Mouse (Mus musculus): ENCODE measurements at regions not wholly inside any gene's neighbourhood (a gene's known extent, or its start where the extent isn't known, plus 50 kb on each side); places are given as distances from the start of the nearest gene placed in this dataset.
"Not testable (repeated sequence)": the region's sequence is repeated elsewhere in the genome, so short reads cannot be mapped to it uniquely, and the experiment has no call there.

DNA sequence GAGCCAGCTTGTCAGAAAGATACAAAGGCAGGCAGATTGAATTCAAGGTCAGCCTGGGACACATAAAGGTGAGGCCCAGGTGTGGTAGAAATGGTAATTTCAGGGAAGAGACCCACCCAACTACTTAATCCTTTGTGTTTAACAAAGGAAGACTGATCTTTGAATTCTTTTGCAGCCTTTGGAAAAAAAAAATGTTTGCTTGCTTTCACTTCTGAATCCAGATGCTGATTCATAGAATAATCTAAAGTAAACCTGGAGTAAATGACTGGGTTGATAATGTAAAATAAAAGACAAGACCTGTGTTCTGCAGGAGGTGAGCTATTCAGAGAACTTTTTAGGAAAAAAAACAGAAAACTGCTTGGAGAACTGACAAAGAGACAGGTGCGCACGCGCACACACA is 310.9 kb upstream of the Klf6 start:
- 90% methylated on average over 3 of the region's 3 CpGs for WGBS (ENCODE audit: insufficient replicate concordance)
- no peaks in the 10 kb centered on the region for H3K36me3 ChIP-seq (ENCODE audit: control insufficient read depth, insufficient read depth)
- H3K27me3 ChIP-seq (ENCODE audit: control insufficient read depth, insufficient read depth, low read depth, low read length), result no peaks in the 10 kb centered on the region
- no peak overlapping the region for H3K9ac ChIP-seq (ENCODE audit: low read depth, low read length)
- H3K4me1 ChIP-seq (ENCODE audit: control insufficient read depth, low read depth, low read length), result no peaks in the 10 kb centered on the region
- H3K27ac ChIP-seq (ENCODE audit: low read length), result no peak overlapping the region
- no peak overlapping the region for H3K4me2 ChIP-seq (ENCODE audit: low read depth, low read length)
- no peak overlapping the region for H3K4me3 ChIP-seq (ENCODE audit: low read depth, low read length)
- no peaks in the 10 kb centered on the region for H3K9me3 ChIP-seq (replicated peaks; ENCODE audit: control insufficient read depth, low read length)
- no peak for ATAC-seq (ENCODE audit: low read depth)

DNA sequence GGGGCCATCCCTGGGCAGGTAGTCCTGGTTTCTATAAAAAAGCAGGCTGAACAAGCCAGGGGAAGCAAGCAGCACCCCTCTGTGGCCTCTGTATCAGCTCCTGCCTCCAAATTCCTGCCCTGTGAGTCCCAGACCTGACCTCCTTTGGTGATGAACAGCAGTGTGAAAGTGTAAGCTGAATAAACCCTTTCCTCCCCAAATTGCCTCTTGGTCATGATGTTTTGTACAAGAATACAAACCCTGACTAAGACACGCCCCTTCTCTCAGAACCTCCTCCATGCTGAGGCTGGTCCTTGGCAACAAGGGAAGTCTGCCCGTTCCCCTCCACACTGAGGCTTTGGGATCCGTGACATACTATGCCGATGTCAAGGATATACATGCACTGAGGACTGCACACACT is 310.2 kb upstream of the Klf6 start:
- H3K4me3 ChIP-seq (ENCODE audit: low read depth, low read length), result no peak overlapping the region
- 71% methylated on average over 4 of the region's 4 CpGs for WGBS (ENCODE audit: insufficient replicate concordance)
- H3K36me3 ChIP-seq (ENCODE audit: control insufficient read depth, insufficient read depth), result no peaks in the 10 kb centered on the region
- H3K27ac ChIP-seq (ENCODE audit: low read length), result no peak overlapping the region
- H3K9ac ChIP-seq (ENCODE audit: low read depth, low read length), result no peak overlapping the region
- H3K4me2 ChIP-seq (ENCODE audit: low read depth, low read length), result no peak overlapping the region
- no peaks in the 10 kb centered on the region for H3K4me1 ChIP-seq (ENCODE audit: control insufficient read depth, low read depth, low read length)
- no peaks in the 10 kb centered on the region for H3K27me3 ChIP-seq (ENCODE audit: control insufficient read depth, insufficient read depth, low read depth, low read length)
- no peaks in the 10 kb centered on the region for H3K9me3 ChIP-seq (replicated peaks; ENCODE audit: control insufficient read depth, low read length)
- ATAC-seq (ENCODE audit: low read depth), result no peak

DNA sequence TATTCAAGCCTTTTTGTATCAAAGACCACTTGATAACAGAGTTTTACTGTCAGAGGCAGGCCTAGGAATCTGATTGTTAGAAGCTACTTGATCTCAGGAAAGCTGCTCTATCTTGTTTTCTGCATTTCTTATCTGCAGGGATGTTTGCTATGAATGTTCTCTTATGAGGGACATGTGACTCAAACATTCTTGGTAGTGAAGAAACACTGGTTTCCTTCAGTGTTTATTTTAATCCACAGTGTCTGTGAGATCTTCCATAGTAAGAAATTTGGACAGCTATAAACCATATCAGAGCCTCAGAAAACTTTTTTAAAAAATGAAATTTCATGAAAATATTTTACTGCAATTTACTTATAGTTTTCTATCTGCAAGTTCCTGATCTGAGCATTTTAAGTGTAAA is 307.8 kb upstream of the Klf6 start:
- no peak overlapping the region for H3K4me2 ChIP-seq (ENCODE audit: low read depth, low read length)
- no peak overlapping the region for H3K9ac ChIP-seq (ENCODE audit: low read depth, low read length)
- H3K27ac ChIP-seq (ENCODE audit: low read length), result no peak overlapping the region
- no peaks in the 10 kb centered on the region for H3K4me1 ChIP-seq (ENCODE audit: control insufficient read depth, low read depth, low read length)
- no peak overlapping the region for H3K4me3 ChIP-seq (ENCODE audit: low read depth, low read length)
- no peaks in the 10 kb centered on the region for H3K27me3 ChIP-seq (ENCODE audit: control insufficient read depth, insufficient read depth, low read depth, low read length)
- no peak for ATAC-seq (ENCODE audit: low read depth)
- H3K36me3 ChIP-seq (ENCODE audit: control insufficient read depth, insufficient read depth), result no peaks in the 10 kb centered on the region
- H3K9me3 ChIP-seq (replicated peaks; ENCODE audit: control insufficient read depth, low read length), result no peaks in the 10 kb centered on the region

DNA sequence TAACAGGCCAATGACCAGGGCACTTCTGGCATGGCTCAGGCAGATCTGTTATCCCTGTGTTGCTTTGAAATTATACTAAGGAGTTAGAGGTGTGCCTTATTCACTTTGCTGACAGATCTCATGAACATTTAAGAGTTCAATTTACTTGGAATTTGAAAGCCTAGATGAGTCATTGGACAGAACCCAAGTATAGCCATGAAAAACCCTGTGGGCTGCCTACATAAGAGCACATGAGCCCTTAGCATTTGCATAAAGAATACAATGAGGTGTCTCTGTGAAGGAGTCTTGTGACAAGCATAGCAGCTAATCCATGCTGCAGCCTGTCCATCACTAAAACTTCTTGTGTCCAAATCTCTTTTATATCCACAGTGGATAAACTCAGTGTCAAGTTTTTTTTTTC is 303.2 kb upstream of the Klf6 start:
- H3K9me3 ChIP-seq (replicated peaks; ENCODE audit: control insufficient read depth, low read length), result no peaks in the 10 kb centered on the region
- H3K4me1 ChIP-seq (ENCODE audit: control insufficient read depth, low read depth, low read length), result no peaks in the 10 kb centered on the region
- no peak overlapping the region for H3K27ac ChIP-seq (ENCODE audit: low read length)
- no peak overlapping the region for H3K4me2 ChIP-seq (ENCODE audit: low read depth, low read length)
- no peaks in the 10 kb centered on the region for H3K27me3 ChIP-seq (ENCODE audit: control insufficient read depth, insufficient read depth, low read depth, low read length)
- no peaks in the 10 kb centered on the region for H3K36me3 ChIP-seq (ENCODE audit: control insufficient read depth, insufficient read depth)
- H3K4me3 ChIP-seq (ENCODE audit: low read depth, low read length), result no peak overlapping the region
- H3K9ac ChIP-seq (ENCODE audit: low read depth, low read length), result no peak overlapping the region
- ATAC-seq (ENCODE audit: low read depth), result no peak

DNA sequence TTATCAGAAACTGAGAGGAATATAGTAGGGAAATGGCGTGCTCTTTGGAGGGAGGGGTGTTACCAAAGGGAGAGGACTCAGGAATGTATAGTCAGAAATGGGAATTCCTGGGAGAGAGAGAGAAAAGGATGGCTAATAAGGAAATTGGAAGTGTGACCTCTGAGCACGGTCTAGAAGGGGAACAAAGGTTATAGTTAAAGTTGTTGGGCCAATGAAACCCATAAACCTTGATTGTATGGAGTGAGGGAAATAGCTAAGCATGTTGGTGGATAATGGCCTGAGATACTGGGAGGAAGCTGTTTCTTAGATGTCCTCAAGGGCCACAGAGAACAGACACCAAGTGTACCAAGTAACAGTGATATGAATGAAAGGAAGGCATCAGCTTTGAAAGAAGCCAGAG is 294.8 kb upstream of the Klf6 start:
- no peak overlapping the region for H3K4me2 ChIP-seq (ENCODE audit: low read depth, low read length)
- ATAC-seq (ENCODE audit: low read depth), result no peak
- no peak overlapping the region for H3K9ac ChIP-seq (ENCODE audit: low read depth, low read length)
- WGBS (ENCODE audit: insufficient replicate concordance), result 44% methylated on average over 2 of the region's 2 CpGs
- no peaks in the 10 kb centered on the region for H3K27me3 ChIP-seq (ENCODE audit: control insufficient read depth, insufficient read depth, low read depth, low read length)
- H3K4me3 ChIP-seq (ENCODE audit: low read depth, low read length), result no peak overlapping the region
- H3K9me3 ChIP-seq (replicated peaks; ENCODE audit: control insufficient read depth, low read length), result no peaks in the 10 kb centered on the region
- H3K4me1 ChIP-seq (ENCODE audit: control insufficient read depth, low read depth, low read length), result no peaks in the 10 kb centered on the region
- H3K27ac ChIP-seq (ENCODE audit: low read length), result no peak overlapping the region
- no peaks in the 10 kb centered on the region for H3K36me3 ChIP-seq (ENCODE audit: control insufficient read depth, insufficient read depth)

DNA sequence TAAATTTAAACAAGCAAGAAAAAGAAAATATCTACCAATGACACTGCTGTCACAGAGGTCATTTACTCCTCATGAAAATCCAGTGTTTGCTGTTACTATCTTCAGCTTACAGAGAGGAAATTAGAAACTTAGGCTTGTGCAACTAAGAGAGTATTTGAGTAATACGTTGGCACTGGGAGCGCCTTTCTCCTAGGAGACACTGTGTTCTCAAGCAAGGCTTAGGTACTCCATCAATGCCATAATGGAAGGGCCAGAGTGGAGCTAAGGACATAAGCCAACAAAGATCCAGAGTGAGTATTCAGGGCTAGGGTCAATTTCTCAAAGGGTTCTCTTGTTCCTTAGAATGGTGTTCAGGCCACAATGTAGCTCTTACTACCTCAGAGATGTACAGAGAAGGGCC is 294.4 kb upstream of the Klf6 start:
- no peak overlapping the region for H3K4me3 ChIP-seq (ENCODE audit: low read depth, low read length)
- no peaks in the 10 kb centered on the region for H3K9me3 ChIP-seq (replicated peaks; ENCODE audit: control insufficient read depth, low read length)
- no peaks in the 10 kb centered on the region for H3K36me3 ChIP-seq (ENCODE audit: control insufficient read depth, insufficient read depth)
- H3K27me3 ChIP-seq (ENCODE audit: control insufficient read depth, insufficient read depth, low read depth, low read length), result no peaks in the 10 kb centered on the region
- no peak overlapping the region for H3K27ac ChIP-seq (ENCODE audit: low read length)
- no peak overlapping the region for H3K4me2 ChIP-seq (ENCODE audit: low read depth, low read length)
- no peak for ATAC-seq (ENCODE audit: low read depth)
- WGBS (ENCODE audit: insufficient replicate concordance), result 76% methylated on average over 2 of the region's 2 CpGs
- H3K4me1 ChIP-seq (ENCODE audit: control insufficient read depth, low read depth, low read length), result no peaks in the 10 kb centered on the region
- no peak overlapping the region for H3K9ac ChIP-seq (ENCODE audit: low read depth, low read length)

DNA sequence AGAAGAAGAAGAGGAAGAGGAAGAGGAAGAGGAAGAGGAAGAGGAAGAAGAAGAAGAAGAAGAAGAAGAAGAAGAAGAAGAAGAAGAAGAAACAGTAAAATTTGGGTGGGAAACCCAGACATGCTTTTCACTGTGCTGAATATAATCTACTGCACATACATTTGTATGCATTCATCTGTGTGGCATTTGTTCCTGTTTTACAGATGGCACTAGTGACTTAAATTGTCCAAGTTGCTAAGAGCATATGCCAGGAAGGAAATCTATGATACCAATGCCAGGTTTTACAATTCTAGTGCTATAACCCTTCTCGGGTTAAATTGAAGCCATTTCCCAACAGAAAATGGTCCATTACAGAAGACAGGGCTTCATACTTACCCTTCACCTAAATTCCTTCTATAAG is 291.7 kb upstream of the Klf6 start:
- Histone ChIP-seq H3K36me3 (ENCODE audit: control insufficient read depth, insufficient read depth) (no peaks in the 10 kb centered on the region), H3K27ac (ENCODE audit: low read length) (no peak overlapping the region), H3K4me2 (ENCODE audit: low read depth, low read length) (no peak overlapping the region), H3K9ac (ENCODE audit: low read depth, low read length) (no peak overlapping the region), H3K27me3 (ENCODE audit: control insufficient read depth, insufficient read depth, low read depth, low read length) (no peaks in the 10 kb centered on the region), H3K4me1 (ENCODE audit: control insufficient read depth, low read depth, low read length) (no peaks in the 10 kb centered on the region), H3K4me3 (ENCODE audit: low read depth, low read length) (no peak overlapping the region), H3K9me3 (replicated peaks; ENCODE audit: control insufficient read depth, low read length) (no peaks in the 10 kb centered on the region)
- 48% methylated on average over 1 of the region's 1 CpGs for WGBS (ENCODE audit: insufficient replicate concordance)
- ATAC-seq (ENCODE audit: low read depth), result no peak

DNA sequence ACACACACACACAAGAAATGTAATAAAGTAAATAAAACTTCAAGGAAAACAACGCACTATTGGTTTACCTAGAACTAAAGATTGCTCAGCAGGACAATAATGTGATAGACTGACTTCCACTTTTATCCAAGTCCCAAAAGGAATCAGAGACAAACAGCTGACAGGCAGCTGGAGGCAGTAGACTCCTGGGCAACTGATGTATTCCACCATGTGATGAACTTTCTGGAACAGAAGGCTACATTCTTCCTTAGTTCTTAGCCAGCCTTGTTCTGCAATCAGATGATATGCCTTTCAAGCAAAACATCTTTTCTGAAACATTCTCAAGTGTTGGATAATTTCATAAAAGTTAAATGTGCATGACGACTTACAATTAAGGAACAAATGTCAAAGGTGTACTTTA is 290.9 kb upstream of the Klf6 start:
- Histone ChIP-seq H3K4me3 (ENCODE audit: low read depth, low read length) (no peak overlapping the region), H3K4me1 (ENCODE audit: control insufficient read depth, low read depth, low read length) (no peaks in the 10 kb centered on the region), H3K9ac (ENCODE audit: low read depth, low read length) (no peak overlapping the region), H3K4me2 (ENCODE audit: low read depth, low read length) (no peak overlapping the region), H3K9me3 (replicated peaks; ENCODE audit: control insufficient read depth, low read length) (no peaks in the 10 kb centered on the region), H3K27ac (ENCODE audit: low read length) (no peak overlapping the region), H3K36me3 (ENCODE audit: control insufficient read depth, insufficient read depth) (no peaks in the 10 kb centered on the region), H3K27me3 (ENCODE audit: control insufficient read depth, insufficient read depth, low read depth, low read length) (no peaks in the 10 kb centered on the region)
- WGBS (ENCODE audit: insufficient replicate concordance), result 65% methylated on average over 2 of the region's 2 CpGs
- no peak for ATAC-seq (ENCODE audit: low read depth)

DNA sequence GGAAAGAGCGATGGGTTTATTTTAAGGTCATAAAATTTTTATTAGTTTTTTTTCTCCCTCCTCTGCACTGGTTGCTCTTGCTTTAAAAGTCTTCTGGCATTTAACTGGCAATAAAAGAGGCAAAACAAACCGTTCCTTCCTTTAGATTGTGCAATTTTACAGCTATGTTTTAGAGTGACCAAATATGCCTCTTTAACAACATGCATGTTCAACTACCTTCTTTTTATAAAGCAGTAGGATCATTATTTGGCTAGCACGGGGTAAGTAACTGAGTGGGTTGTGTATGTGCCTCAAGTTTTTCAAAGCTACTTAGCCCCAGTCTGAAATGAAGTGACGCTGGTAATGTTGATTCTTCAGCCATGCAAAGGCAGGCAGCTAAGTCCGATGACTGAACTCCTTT is 284.7 kb upstream of the Klf6 start:
- no peak for ATAC-seq (ENCODE audit: low read depth)

DNA sequence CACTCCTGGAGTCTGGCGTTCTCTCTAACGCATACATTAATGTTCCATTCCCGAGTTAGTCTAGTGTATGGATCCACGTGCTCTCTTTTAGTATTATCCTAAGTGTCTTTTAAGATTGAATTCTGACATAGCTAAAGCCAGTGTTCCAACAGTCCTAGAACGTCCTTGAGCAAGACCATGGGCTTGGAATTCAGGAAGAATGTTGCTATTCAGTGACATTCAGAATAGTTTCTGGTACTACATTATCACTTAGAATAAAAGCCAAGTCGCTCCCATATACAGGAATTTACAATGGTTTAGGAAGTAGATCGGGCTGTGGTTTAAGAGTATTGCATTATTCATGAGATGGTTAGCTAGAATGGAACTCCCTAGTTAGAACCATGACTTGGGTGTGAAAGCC is 277.6 kb upstream of the Klf6 start:
- not testable (repeated sequence) for H3K4me1 ChIP-seq (ENCODE audit: control insufficient read depth, low read depth, low read length); ATAC-seq (ENCODE audit: low read depth); H3K4me3 ChIP-seq (ENCODE audit: low read depth, low read length); H3K36me3 ChIP-seq (ENCODE audit: control insufficient read depth, insufficient read depth); H3K9me3 ChIP-seq (replicated peaks; ENCODE audit: control insufficient read depth, low read length); H3K27me3 ChIP-seq (ENCODE audit: control insufficient read depth, insufficient read depth, low read depth, low read length); H3K9ac ChIP-seq (ENCODE audit: low read depth, low read length); H3K4me2 ChIP-seq (ENCODE audit: low read depth, low read length); H3K27ac ChIP-seq (ENCODE audit: low read length)
- WGBS (ENCODE audit: insufficient replicate concordance), result 62% methylated on average over 7 of the region's 7 CpGs

More for the DNA sequence above, 284.7 kb upstream of the Klf6 start:
- Histone ChIP-seq H3K9me3 (replicated peaks; ENCODE audit: control insufficient read depth, low read length) (no peaks in the 10 kb centered on the region), H3K4me2 (ENCODE audit: low read depth, low read length) (no peak overlapping the region), H3K27me3 (ENCODE audit: control insufficient read depth, insufficient read depth, low read depth, low read length) (no peaks in the 10 kb centered on the region), H3K36me3 (ENCODE audit: control insufficient read depth, insufficient read depth) (no peaks in the 10 kb centered on the region), H3K4me3 (ENCODE audit: low read depth, low read length) (no peak overlapping the region), H3K4me1 (ENCODE audit: control insufficient read depth, low read depth, low read length) (no peaks in the 10 kb centered on the region), H3K27ac (ENCODE audit: low read length) (no peak overlapping the region), H3K9ac (ENCODE audit: low read depth, low read length) (no peak overlapping the region)
- WGBS (ENCODE audit: insufficient replicate concordance), result 66% methylated on average over 5 of the region's 5 CpGs

Data from liver, embryonic 16.5 days (tissue).